Comparison of ENCODE assay signal across 20 mouse cellular contexts in genomic region chr6:95552339-95552950, GRCm38 (mm10).
DNase-seq lines count a peak whose midpoint lies in the region; ATAC-seq and TF ChIP-seq lines count a peak whose summit lies in the region.
"Had no signal": no experiment of that assay in that cellular context is flagged by ENCODE, and none has a peak within 500 bp of the region (broad histone marks: within the 10 kb centered on the region; RNA-seq: fewer than 3 reads in every experiment).

No protein-coding gene starts in this region.

- no peak for TF ChIP-seq POLR2A in spleen, adult 2 months (IDR thresholded peaks at IDR 0.05; ENCODE audit: low read depth, low read length)

- DNase-seq in heart, embryonic 10.5 days (ENCODE audit: low spot score): no peak
- DNase-seq in heart, adult 9 months (ENCODE audit: low spot score in 2 of 2): no peak
- no peak for DNase-seq in spleen, adult 2 months (ENCODE audit: low read depth in 1 of 2, low spot score in 2 of 2)
- DNase-seq in spleen, postnatal 4 days (ENCODE audit: low spot score in 2 of 2): no peak
- no peak for DNase-seq in frontal cortex, postnatal 36 days (ENCODE audit: low spot score in 2 of 2)
- DNase-seq in left cerebral cortex, postnatal 25 days (ENCODE audit: low spot score in 2 of 2): no peak
- no peak for DNase-seq in frontal cortex, postnatal 25 days (ENCODE audit: low spot score in 2 of 2)
- DNase-seq: adrenal gland, postnatal 10 days; cerebellum, adult 9-11 months; embryo, embryonic 11 days; gastrocnemius, postnatal 14 days; heart, postnatal 4 days; kidney, postnatal 10 days; liver, embryonic 13.5 days had no signal

- peak; percentile 82 to 88 for ATAC-seq in hematopoietic stem cell, adult 5-6 weeks (replicated peaks in 1 of 2; ENCODE audit: insufficient read depth in 1 of 2, low FRiP score in 2 of 2, low TSS enrichment in 1 of 2, low read depth in 1 of 2, poor library complexity in 2 of 2, severe bottlenecking in 2 of 2)
- ATAC-seq: forebrain, embryonic 16.5 days; intestine, embryonic 16.5 days had no signal

- H3K4me3 ChIP-seq in heart, embryonic 10.5 days: no peak overlapping the region
- no peak overlapping the region for H3K4me3 ChIP-seq in spleen, adult 2 months (ENCODE audit: extremely low read depth, insufficient read depth, insufficient read length)
- H3K4me3 ChIP-seq: heart, embryonic 13.5 days; liver, embryonic 13.5 days; neural tube, embryonic 12.5 days; stomach, embryonic 15.5 days had no signal

- intact Hi-C loops in left cerebral cortex, postnatal 25 days (cut with DNase I): no loop called here

- H3K27me3 ChIP-seq in heart, embryonic 10.5 days (ENCODE audit: insufficient read depth, poor library complexity, severe bottlenecking): no peaks in the 10 kb centered on the region
- H3K27me3 ChIP-seq in spleen, adult 2 months (ENCODE audit: control insufficient read depth, insufficient read depth, low read length): no peaks in the 10 kb centered on the region
- H3K27me3 ChIP-seq: heart, embryonic 13.5 days; liver, embryonic 13.5 days; neural tube, embryonic 12.5 days; stomach, embryonic 15.5 days had no signal

- H3K9me3 ChIP-seq in heart, embryonic 10.5 days: no peaks in the 10 kb centered on the region
- H3K9me3 ChIP-seq: heart, embryonic 13.5 days; liver, embryonic 13.5 days; neural tube, embryonic 12.5 days; stomach, embryonic 15.5 days had no signal

- WGBS in heart, embryonic 10.5 days: 49% methylated on average over 6 of the region's 6 CpGs
- 12% methylated on average over 6 of the region's 6 CpGs for WGBS in spleen, adult 2 months

- H3K4me1 ChIP-seq in heart, embryonic 10.5 days: peaks cover 23% of the 10 kb centered on the region
- H3K4me1 ChIP-seq in spleen, adult 2 months (ENCODE audit: control insufficient read depth, insufficient read depth, insufficient read length): peaks cover 3% of the 10 kb centered on the region; the same call in 1 of the 2 replicates
- H3K4me1 ChIP-seq: liver, embryonic 13.5 days; neural tube, embryonic 12.5 days had no signal

- peak overlapping the region; percentile 52; the same call in 1 of the 2 replicates for H3K27ac ChIP-seq in heart, embryonic 10.5 days
- H3K27ac ChIP-seq in spleen, adult 2 months (ENCODE audit: insufficient read depth, low read length): peak overlapping the region; percentile 19; the same call in 1 of the 2 replicates
- H3K27ac ChIP-seq: heart, embryonic 13.5 days; liver, embryonic 13.5 days; neural tube, embryonic 12.5 days; stomach, embryonic 15.5 days had no signal

- no peak for TF ChIP-seq CTCF in spleen, adult 2 months (IDR thresholded peaks at IDR 0.05; ENCODE audit: extremely low read depth, insufficient read depth, insufficient read length, insufficient replicate concordance)

- no peaks in the 10 kb centered on the region for H3K36me3 ChIP-seq in heart, embryonic 10.5 days
- H3K36me3 ChIP-seq in spleen, adult 2 months (ENCODE audit: control insufficient read depth, insufficient read depth, low read length): peaks cover 2% of the 10 kb centered on the region; the same call in 1 of the 2 replicates
- H3K36me3 ChIP-seq: heart, embryonic 13.5 days; neural tube, embryonic 12.5 days; stomach, embryonic 15.5 days had no signal
